Mouse (Mus musculus) hindbrain, embryonic 15.5 days (tissue): ENCODE results near the gene Olfr1133. TPM values are rescaled to one million over a fixed set of nuclear protein-coding genes. Genes with fewer than 3 reads are reported as not detected.
"Not testable (repeated sequence)": the region's sequence is repeated elsewhere in the genome, so short reads cannot be mapped to it uniquely, and the experiment has no call there.

Experiments
- ATAC-seq: fragments of 200-750 bp; cut with Nextera tagmentation; 2 replicates; pipeline ENCODE4 v1.8.0; 2017; ENCODE audit warnings: low read depth, moderate number of reproducible peaks, moderate TSS enrichment; ENCODE audit not compliant: low FRiP score
- H3K27ac ChIP-seq: fragments of 300-500 bp; sonication (generic); replicated peaks from 2 replicates; pipeline ENCODE4 v1.5.1; 2015; ENCODE audit warnings: mild to moderate bottlenecking, inconsistent platforms
- H3K27me3 ChIP-seq: fragments of 300-500 bp; sonication (generic); 2 replicates; pipeline ENCODE4 v1.6.1; 2015; ENCODE audit warnings: control low read depth, inconsistent platforms
- H3K36me3 ChIP-seq: fragments of 300-500 bp; sonication (generic); 2 replicates; pipeline ENCODE4 v1.6.1; 2015; ENCODE audit warnings: control low read depth, inconsistent platforms
- H3K4me1 ChIP-seq: fragments of 300-500 bp; sonication (generic); replicated peaks from 2 replicates; pipeline ENCODE4 v1.6.1; 2015; ENCODE audit warnings: control low read depth, inconsistent platforms
- H3K4me2 ChIP-seq: fragments of 300-500 bp; sonication (generic); 2 replicates; pipeline ENCODE4 v1.6.1; 2015; ENCODE audit warnings: moderate library complexity, mild to moderate bottlenecking, inconsistent platforms
- H3K4me3 ChIP-seq: fragments of 300-500 bp; sonication (generic); 2 replicates; pipeline ENCODE4 v1.5.1; 2015; ENCODE audit warnings: mild to moderate bottlenecking, inconsistent platforms
- H3K9ac ChIP-seq: fragments of 300-500 bp; sonication (generic); 2 replicates; pipeline ENCODE4 v1.6.1; 2015; ENCODE audit warnings: inconsistent platforms
- H3K9me3 ChIP-seq: fragments of 300-500 bp; sonication (generic); 2 replicates; pipeline ENCODE4 v1.6.1; 2016; ENCODE audit warnings: control low read depth, inconsistent platforms
- WGBS: fragments of 180-500 bp; shearing (Covaris S2); methylation state at CpG from one replicate; pipeline ENCODE4 v1.1.7; 2015; 5-methylcytosine and 5-hydroxymethylcytosine counted together
- polyA plus RNA-seq: library from polyadenylated mRNA; unstranded; fragments of >200 nt; fragmentation: Nextera tagmentation; extraction: Ambion mirVana; gene quantifications from 2 replicates; pipeline ENCODE4 v1.2.1, GENCODE M21; 2015

Gene Olfr1133
- not detected in 2 replicates for polyA plus RNA-seq

DNA sequence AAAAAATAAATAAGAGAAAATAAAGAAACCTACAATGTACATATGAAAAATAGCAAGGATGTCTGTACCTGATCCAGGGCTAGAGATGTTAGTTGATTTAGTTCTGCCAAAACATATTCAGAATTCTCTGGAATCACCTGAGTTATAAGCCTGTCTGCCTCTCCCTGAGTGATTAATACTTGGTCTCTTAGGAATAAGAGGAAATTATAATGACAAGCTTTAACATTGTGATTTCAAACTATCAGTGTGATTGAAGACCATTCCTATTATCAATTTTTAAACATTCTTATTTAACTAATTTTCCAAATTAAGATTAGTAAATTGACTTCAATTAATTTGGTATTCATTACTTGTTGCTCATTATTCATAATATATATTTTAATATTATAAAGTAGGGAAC lies at the start of gene Olfr1133:
Gene Olfr1133, minus strand, starts transcription at position 101 of the 400 bp plus-strand sequence.
- Histone ChIP-seq H3K4me2 (no peak within 1 kb of the TSS), H3K4me1 (no peaks in the 10 kb centered on the region), H3K36me3 (no peaks in the 10 kb centered on the region), H3K4me3 (no peak within 1 kb of the TSS), H3K27ac (no peak within 1 kb of the TSS), H3K9me3 (no peaks in the 10 kb centered on the region), H3K27me3 (no peaks in the 10 kb centered on the region), H3K9ac (no peak within 1 kb of the TSS)
- no peak for ATAC-seq

DNA sequence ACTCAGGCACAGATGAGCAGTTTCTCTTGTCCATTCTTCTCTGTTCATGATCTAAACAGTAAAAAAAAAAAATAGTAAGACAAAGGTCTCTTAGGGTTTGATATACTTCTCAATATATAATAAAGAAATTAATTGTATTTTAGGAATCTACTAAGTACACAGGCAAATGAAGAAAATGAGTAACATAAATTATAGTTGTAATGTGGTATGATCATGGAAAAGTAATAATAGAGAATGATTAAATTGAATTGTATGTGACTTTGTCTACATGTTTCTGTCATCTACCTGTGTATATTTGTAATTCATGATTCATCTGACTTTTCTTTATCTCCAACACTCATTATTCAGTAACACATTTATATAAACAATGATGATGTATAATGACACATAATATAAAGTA lies 46.7 kb upstream of the Olfr1133 start, which contains the start of gene Olfr1136:
Gene Olfr1136, minus strand, starts transcription at position 101 of the 400 bp plus-strand sequence.
- H3K4me1 ChIP-seq, result no peaks in the 10 kb centered on the region
- H3K36me3 ChIP-seq, result no peaks in the 10 kb centered on the region
- H3K27ac ChIP-seq, result no peak within 1 kb of the TSS
- no peaks in the 10 kb centered on the region for H3K9me3 ChIP-seq
- no peak within 1 kb of the TSS for H3K9ac ChIP-seq
- no peak within 1 kb of the TSS for H3K4me3 ChIP-seq
- no peak for ATAC-seq
- no peaks in the 10 kb centered on the region for H3K27me3 ChIP-seq
- no peak within 1 kb of the TSS for H3K4me2 ChIP-seq

DNA sequence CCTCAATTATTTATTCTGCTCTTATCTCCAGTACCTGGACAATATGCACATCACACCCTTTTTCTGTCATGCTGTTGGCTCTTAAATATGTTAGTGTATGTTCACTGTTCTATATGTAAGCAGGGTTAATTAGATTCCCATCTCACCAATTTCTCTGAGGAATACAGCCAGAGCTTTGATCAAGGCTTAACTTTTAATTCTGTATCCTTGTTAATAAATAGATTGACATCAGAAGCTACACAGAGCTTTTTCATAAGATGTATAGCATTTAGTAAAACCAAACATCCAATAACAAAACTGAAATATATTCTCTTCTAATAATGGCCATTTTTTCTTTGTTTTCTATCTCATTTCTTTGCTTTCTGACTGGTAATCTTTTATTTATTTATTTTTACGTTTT lies 26.4 kb upstream of the Olfr1133 start, which contains the start of gene Olfr1135:
Gene Olfr1135, minus strand, starts transcription at position 101 of the 400 bp plus-strand sequence.
- no peak within 1 kb of the TSS for H3K9ac ChIP-seq
- ATAC-seq, result no peak
- no peak within 1 kb of the TSS for H3K4me3 ChIP-seq
- no peaks in the 10 kb centered on the region for H3K27me3 ChIP-seq
- H3K36me3 ChIP-seq, result no peaks in the 10 kb centered on the region
- no peak within 1 kb of the TSS for H3K27ac ChIP-seq
- no peaks in the 10 kb centered on the region for H3K4me1 ChIP-seq
- no peak within 1 kb of the TSS for H3K4me2 ChIP-seq
- H3K9me3 ChIP-seq, result no peaks in the 10 kb centered on the region
- WGBS, result 20% methylated on average over 1 of the region's 1 CpGs

DNA sequence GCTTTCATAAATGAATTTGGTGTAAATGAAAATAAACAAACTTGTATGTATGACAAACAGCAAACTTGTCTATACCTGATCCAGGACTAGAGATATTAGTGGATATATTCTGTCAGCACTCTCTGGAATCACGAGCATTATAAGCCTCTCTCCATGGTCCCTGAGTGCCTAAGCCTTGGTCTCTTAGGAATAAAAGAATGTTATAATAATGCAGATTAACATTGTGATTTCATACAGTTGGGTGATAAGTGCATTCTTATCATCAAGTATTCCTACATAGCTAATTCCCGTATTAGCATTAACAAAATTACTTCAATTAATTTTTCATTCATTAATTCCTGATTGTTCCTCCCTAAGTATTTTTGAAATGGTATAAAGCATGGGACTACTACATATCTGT lies 11.2 kb upstream of the Olfr1133 start, which contains the start of gene Olfr1134:
Gene Olfr1134, minus strand, starts transcription at position 101 of the 400 bp plus-strand sequence.
- Histone ChIP-seq H3K36me3 (no peaks in the 10 kb centered on the region), H3K27me3 (no peaks in the 10 kb centered on the region), H3K9me3 (no peaks in the 10 kb centered on the region), H3K4me3 (no peak within 1 kb of the TSS), H3K4me1 (no peaks in the 10 kb centered on the region), H3K9ac (no peak within 1 kb of the TSS), H3K4me2 (no peak within 1 kb of the TSS), H3K27ac (no peak within 1 kb of the TSS)
- no peak for ATAC-seq
- WGBS, result 81% methylated on average over 2 of the region's 2 CpGs

DNA sequence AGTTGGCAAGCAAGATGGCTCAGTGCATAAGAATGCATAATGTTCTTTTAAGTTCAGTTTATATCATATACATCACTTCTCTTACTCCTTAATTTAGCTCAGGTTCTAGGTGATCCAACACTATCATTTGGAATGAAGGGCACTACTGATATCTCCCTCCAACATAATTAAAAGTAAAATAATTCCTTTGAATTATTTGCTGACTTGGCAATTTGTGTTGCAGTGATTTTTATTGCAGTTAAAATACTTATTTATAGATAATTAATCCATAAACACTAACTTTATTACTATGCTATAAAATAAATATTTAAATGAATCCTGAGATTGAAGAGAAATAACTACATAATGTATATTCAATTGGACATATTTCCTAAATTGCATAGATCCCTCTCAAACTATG lies 4.7 kb downstream of the Olfr1133 start:
- H3K4me1 ChIP-seq, result no peaks in the 10 kb centered on the region
- no peaks in the 10 kb centered on the region for H3K9me3 ChIP-seq
- no peak for ATAC-seq
- H3K27me3 ChIP-seq, result no peaks in the 10 kb centered on the region
- H3K27ac ChIP-seq, result no peak overlapping the region
- no peaks in the 10 kb centered on the region for H3K36me3 ChIP-seq
- no peak overlapping the region for H3K4me2 ChIP-seq
- no peak overlapping the region for H3K9ac ChIP-seq
- no peak overlapping the region for H3K4me3 ChIP-seq

DNA sequence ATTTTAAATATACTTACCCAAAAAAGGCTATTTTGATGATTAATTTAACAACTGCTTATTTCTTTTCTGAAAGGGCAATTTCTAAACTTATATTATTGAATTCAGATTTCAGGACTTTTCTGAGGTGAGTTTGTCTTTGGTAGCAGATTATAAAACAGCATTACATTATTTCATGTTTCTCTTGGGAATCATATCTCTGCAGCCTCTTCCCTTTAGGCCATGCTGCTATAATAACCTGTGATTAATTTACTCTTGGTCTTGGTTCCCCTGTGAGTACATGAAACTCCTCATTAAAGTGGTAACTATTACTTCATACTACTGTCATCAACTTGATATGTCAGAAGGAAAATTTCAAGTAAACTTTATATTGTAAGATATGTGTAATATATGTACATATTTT lies 9.7 kb downstream of the Olfr1133 start, which contains the start of gene Olfr1132:
Gene Olfr1132, minus strand, starts transcription at position 101 of the 400 bp plus-strand sequence.
- H3K4me2 ChIP-seq, result no peak within 1 kb of the TSS
- no peaks in the 10 kb centered on the region for H3K36me3 ChIP-seq
- H3K4me3 ChIP-seq, result no peak within 1 kb of the TSS
- H3K9me3 ChIP-seq, result no peaks in the 10 kb centered on the region
- H3K27ac ChIP-seq, result no peak within 1 kb of the TSS
- H3K27me3 ChIP-seq, result no peaks in the 10 kb centered on the region
- no peaks in the 10 kb centered on the region for H3K4me1 ChIP-seq
- no peak for ATAC-seq
- H3K9ac ChIP-seq, result no peak within 1 kb of the TSS

DNA sequence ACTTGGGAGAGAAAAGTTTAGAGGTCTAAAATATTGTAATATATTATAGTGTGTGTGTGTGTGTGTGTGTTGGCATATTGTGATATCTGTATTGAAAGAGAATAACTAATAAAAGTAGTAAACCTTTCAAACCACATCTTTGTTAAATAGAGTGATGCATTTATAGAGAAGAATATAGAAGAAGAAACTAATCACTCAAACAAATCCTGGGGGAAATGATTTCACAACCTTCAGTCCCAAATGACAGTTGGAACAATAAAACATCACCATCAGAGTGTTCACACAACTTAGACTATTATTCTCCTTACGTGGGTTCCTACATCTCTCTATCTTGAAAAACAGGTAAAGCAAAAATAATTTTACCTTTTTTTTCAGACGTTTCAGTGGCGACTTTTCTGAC lies 20.4 kb downstream of the Olfr1133 start, which contains the start of gene Olfr1131:
Gene Olfr1131, plus strand, starts transcription at position 301 of the 400 bp plus-strand sequence.
- 67% methylated on average over 3 of the region's 3 CpGs for WGBS
- H3K27ac ChIP-seq, result no peak within 1 kb of the TSS

DNA sequence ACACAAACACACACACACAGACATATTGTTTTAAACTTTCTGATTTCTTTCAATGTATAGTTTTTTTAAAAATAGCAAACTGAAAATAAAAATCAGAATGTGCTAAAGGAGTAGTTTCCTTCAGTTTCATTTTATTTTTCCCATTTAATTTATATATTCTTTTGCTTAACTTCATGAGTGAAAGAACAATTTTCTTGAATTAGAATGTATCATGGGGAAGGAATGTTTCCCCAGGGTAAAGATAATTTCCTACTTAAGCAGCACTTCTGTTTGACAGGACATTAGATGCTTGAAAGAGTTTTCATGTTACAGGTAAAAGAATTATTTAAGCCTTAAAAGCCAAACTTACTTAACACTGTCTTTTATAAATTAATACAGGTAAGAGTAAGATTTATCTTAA lies 41.3 kb downstream of the Olfr1133 start, which contains the start of gene Olfr1130:
Gene Olfr1130, plus strand, starts transcription at position 301 of the 400 bp plus-strand sequence.
- not testable (repeated sequence) for H3K4me3 ChIP-seq, H3K36me3 ChIP-seq

More for the DNA sequence above, 20.4 kb downstream of the Olfr1133 start, which contains the start of gene Olfr1131:
- no peaks in the 10 kb centered on the region for H3K36me3 ChIP-seq
- H3K9me3 ChIP-seq, result no peaks in the 10 kb centered on the region
- no peaks in the 10 kb centered on the region for H3K27me3 ChIP-seq
- no peak within 1 kb of the TSS for H3K4me3 ChIP-seq
- H3K4me1 ChIP-seq, result no peaks in the 10 kb centered on the region
- no peak for ATAC-seq
- no peak within 1 kb of the TSS for H3K4me2 ChIP-seq
- H3K9ac ChIP-seq, result no peak within 1 kb of the TSS

More for the DNA sequence above, 41.3 kb downstream of the Olfr1133 start, which contains the start of gene Olfr1130:
- ATAC-seq, H3K27ac ChIP-seq, H3K9ac ChIP-seq, H3K27me3 ChIP-seq, H3K4me1 ChIP-seq, H3K9me3 ChIP-seq, H3K4me2 ChIP-seq: not testable (repeated sequence)

Other genes with a start within 250 kb of the Olfr1133 start
- gene Olfr1123, start 230.7 kb downstream of the Olfr1133 start, polyA plus RNA-seq, result not detected in 2 replicates
- gene Olfr1124, start 217.1 kb downstream of the Olfr1133 start, polyA plus RNA-seq, result 0.07 and 0.10 TPM in 2 replicates
- gene Olfr1126, start 193.4 kb downstream of the Olfr1133 start, polyA plus RNA-seq, result not detected in 2 replicates
- not detected in 2 replicates for gene Pramel7, start 150.3 kb downstream of the Olfr1133 start, polyA plus RNA-seq
- gene Pramel6, start 140.8 kb downstream of the Olfr1133 start, polyA plus RNA-seq, result not detected in 2 replicates
- gene Olfr153, start 115.6 kb downstream of the Olfr1133 start, polyA plus RNA-seq, result not detected in 2 replicates
- not detected in 2 replicates for gene Olfr1128, start 101.8 kb downstream of the Olfr1133 start, polyA plus RNA-seq
- gene Olfr1129, start 73.5 kb downstream of the Olfr1133 start, polyA plus RNA-seq, result not detected in 2 replicates
- not detected in 2 replicates for gene Olfr1130, start 41.2 kb downstream of the Olfr1133 start, polyA plus RNA-seq
- not detected in 2 replicates for gene Olfr1131, start 20.3 kb downstream of the Olfr1133 start, polyA plus RNA-seq
- gene Olfr1132, start 9.8 kb downstream of the Olfr1133 start, polyA plus RNA-seq, result not detected in 2 replicates
- gene Olfr1134, start 11.1 kb upstream of the Olfr1133 start, polyA plus RNA-seq, result not detected in 2 replicates
- not detected in 2 replicates for gene Olfr1135, start 26.3 kb upstream of the Olfr1133 start, polyA plus RNA-seq
- gene Olfr1136, start 46.6 kb upstream of the Olfr1133 start, polyA plus RNA-seq, result not detected in 2 replicates
- gene Olfr1137, start 65.8 kb upstream of the Olfr1133 start, polyA plus RNA-seq, result not detected in 2 replicates
- gene Olfr1138, start 92.6 kb upstream of the Olfr1133 start, polyA plus RNA-seq, result not detected in 2 replicates
- gene Olfr1140, start 96.4 kb upstream of the Olfr1133 start, polyA plus RNA-seq, result not detected in 2 replicates
- gene Olfr1141, start 106.6 kb upstream of the Olfr1133 start, polyA plus RNA-seq, result not detected in 2 replicates
- not detected in 2 replicates for gene Olfr152, start 132.1 kb upstream of the Olfr1133 start, polyA plus RNA-seq
- gene Olfr1143, start 153.2 kb upstream of the Olfr1133 start, polyA plus RNA-seq, result not detected in 2 replicates
- not detected in 2 replicates for gene Olfr1145, start 162.4 kb upstream of the Olfr1133 start, polyA plus RNA-seq
- gene Olfr1148, start 183.2 kb upstream of the Olfr1133 start, polyA plus RNA-seq, result not detected in 2 replicates
- gene Olfr1150-ps1, start 196.6 kb upstream of the Olfr1133 start, polyA plus RNA-seq, result not detected in 2 replicates
- gene Olfr1151, start 208.5 kb upstream of the Olfr1133 start, polyA plus RNA-seq, result not detected in 2 replicates
- not detected in 2 replicates for gene Olfr1152, start 219.1 kb upstream of the Olfr1133 start, polyA plus RNA-seq
- gene Olfr1153, start 247.6 kb upstream of the Olfr1133 start, polyA plus RNA-seq, result 0.09 TPM in 1 of 2 replicates, not detected in the other